Comparison of ENCODE assay signal across 9 mouse cellular contexts in genomic region chr11:115714491-115714890, GRCm38 (mm10). TPM values are rescaled to one million over a fixed set of nuclear protein-coding genes. Genes with fewer than 3 reads are reported as not detected.
DNase-seq lines count a peak whose midpoint lies in the region; ATAC-seq lines count a peak whose summit lies in the region.
"Had no signal": no experiment of that assay in that cellular context is flagged by ENCODE, and none has a peak within 500 bp of the region (broad histone marks: within the 10 kb centered on the region; RNA-seq: fewer than 3 reads in every experiment).

No protein-coding gene starts in this region.

- 9% methylated on average over 7 of the region's 7 CpGs for WGBS in forebrain, embryonic 14.5 days
- 8% methylated on average over 7 of the region's 7 CpGs for WGBS in forebrain, embryonic 13.5 days

- H3K36me3 ChIP-seq in forebrain, embryonic 14.5 days (ENCODE audit: control insufficient read depth, insufficient read depth, low read length), result no peaks in the 10 kb centered on the region
- no peaks in the 10 kb centered on the region for H3K36me3 ChIP-seq in forebrain, embryonic 13.5 days (ENCODE audit: poor library complexity, severe bottlenecking)
- H3K36me3 ChIP-seq: neural tube, embryonic 12.5 days had no signal

- ATAC-seq in forebrain, embryonic 14.5 days, result no peak
- no peak for ATAC-seq in forebrain, embryonic 13.5 days

- no peak overlapping the region for H3K27ac ChIP-seq in forebrain, embryonic 14.5 days (ENCODE audit: low read depth, low read length)
- H3K27ac ChIP-seq in forebrain, embryonic 13.5 days, result no peak overlapping the region
- H3K27ac ChIP-seq: neural tube, embryonic 12.5 days had no signal

- DNase-seq in forebrain, embryonic 14.5 days (ENCODE audit: low spot score), result peak; percentile 53
- DNase-seq in right cerebral cortex, adult 2 months (ENCODE audit: low spot score in 2 of 2), result peak; percentile 67 to 69
- no peak for DNase-seq in right cerebral cortex, postnatal 4 days
- peak; percentile 68 to 77 for DNase-seq in cerebellum, postnatal 10 days
- DNase-seq in kidney, postnatal 25 days, result peak; percentile 67 to 71
- DNase-seq in mesoderm, embryonic 11.5 days (ENCODE audit: low read depth, low spot score), result peak; percentile 57
- DNase-seq in thymus, postnatal 36 days, result peak; percentile 56 to 62

- no peaks in the 10 kb centered on the region for H3K27me3 ChIP-seq in forebrain, embryonic 14.5 days (replicated peaks; ENCODE audit: control insufficient read depth, insufficient read depth, low read length)
- H3K27me3 ChIP-seq in forebrain, embryonic 13.5 days, result no peaks in the 10 kb centered on the region
- H3K27me3 ChIP-seq: neural tube, embryonic 12.5 days had no signal

- no peak overlapping the region for H3K9ac ChIP-seq in forebrain, embryonic 14.5 days (ENCODE audit: low read length)
- no peak overlapping the region for H3K9ac ChIP-seq in forebrain, embryonic 13.5 days
- H3K9ac ChIP-seq: neural tube, embryonic 12.5 days had no signal

- H3K4me2 ChIP-seq in forebrain, embryonic 14.5 days (ENCODE audit: low read length), result no peak overlapping the region
- H3K4me2 ChIP-seq in forebrain, embryonic 13.5 days, result no peak overlapping the region
- H3K4me2 ChIP-seq: neural tube, embryonic 12.5 days had no signal

- no peak overlapping the region for H3K4me3 ChIP-seq in forebrain, embryonic 14.5 days (ENCODE audit: low read depth, low read length)
- H3K4me3 ChIP-seq in forebrain, embryonic 13.5 days, result no peak overlapping the region
- H3K4me3 ChIP-seq: neural tube, embryonic 12.5 days had no signal

- no peaks in the 10 kb centered on the region for H3K9me3 ChIP-seq in forebrain, embryonic 14.5 days (replicated peaks; ENCODE audit: control insufficient read depth, low read length)
- no peaks in the 10 kb centered on the region for H3K9me3 ChIP-seq in forebrain, embryonic 13.5 days (replicated peaks)
- H3K9me3 ChIP-seq: neural tube, embryonic 12.5 days had no signal

- H3K4me1 ChIP-seq in forebrain, embryonic 14.5 days (ENCODE audit: control insufficient read depth, insufficient read depth, low read length), result peaks cover 4% of the 10 kb centered on the region
- H3K4me1 ChIP-seq in forebrain, embryonic 13.5 days, result peaks cover 6% of the 10 kb centered on the region

RNA-seq across cellular contexts. Expression of gene Grb2, which starts 6.1 kb away (rescaled TPM):
- polyA plus RNA-seq in forebrain, embryonic 14.5 days (2014; fragmentation: Nextera tagmentation; extraction: Ambion mirVana), result 108 and 113 TPM in 2 replicates
- 137 and 139 TPM in 2 replicates for polyA plus RNA-seq in forebrain, embryonic 13.5 days (2015; fragmentation: Nextera tagmentation; extraction: Ambion mirVana)

RNA-seq across cellular contexts. Expression of gene Tmem94, which starts 50.7 kb away (rescaled TPM):
- 12.4 and 19.6 TPM in 2 replicates for polyA plus RNA-seq in forebrain, embryonic 14.5 days (2014; fragmentation: Nextera tagmentation; extraction: Ambion mirVana)
- polyA plus RNA-seq in forebrain, embryonic 13.5 days (2015; fragmentation: Nextera tagmentation; extraction: Ambion mirVana), result 28.0 and 29.5 TPM in 2 replicates
